Mouse (Mus musculus): Measurements from ENCODE around the gene Sh3bgr. TPM values are rescaled to one million over a fixed set of nuclear protein-coding genes. Genes with fewer than 3 reads are reported as not detected.

Gene Sh3bgr
- polyA plus RNA-seq, 1 experiment from 2014 or later = 1.0 TPM

DNA sequence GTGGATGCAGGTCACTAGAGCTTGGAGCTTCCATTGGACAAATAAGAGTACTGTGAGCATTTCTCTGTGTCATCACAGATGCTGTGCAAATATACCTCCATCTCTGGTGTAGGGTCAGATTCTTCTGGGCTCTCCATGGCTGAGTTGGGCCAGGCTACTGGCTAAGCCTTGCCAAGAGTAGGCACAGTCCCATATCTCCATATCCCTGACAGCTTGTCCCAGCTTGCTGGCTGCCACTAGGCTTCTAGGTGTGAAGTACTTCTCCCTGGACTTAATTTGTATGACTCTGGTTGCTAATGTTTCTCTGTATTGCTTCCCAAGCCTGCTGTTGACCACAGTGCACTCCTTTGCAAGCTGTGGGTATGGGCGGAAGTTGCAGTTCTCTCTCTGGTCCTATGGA is 51.9 kb downstream of the Sh3bgr start:
- Histone ChIP-seq H3K36me3 (ENCODE audit: control insufficient read depth, insufficient read depth) (no peaks in the 10 kb centered on the region), H3K9me3 (ENCODE audit: control insufficient read depth, low read length) (peaks cover 3% of the 10 kb centered on the region; the same call in 1 of the 2 replicates), H3K4me3 (replicated peaks; ENCODE audit: low read length) (no peak overlapping the region), H3K27me3 (replicated peaks; ENCODE audit: control insufficient read depth, insufficient read depth, low read length) (no peaks in the 10 kb centered on the region), H3K9ac (replicated peaks; ENCODE audit: low read depth, low read length) (no peak overlapping the region), H3K27ac (ENCODE audit: low read length) (no peak overlapping the region), H3K4me1 (replicated peaks; ENCODE audit: control insufficient read depth, insufficient read depth, low read length) (peaks cover 5% of the 10 kb centered on the region; the same call in 1 of the 2 replicates), H3K4me2 (ENCODE audit: low read length) (no peak overlapping the region)
- 76% methylated on average over 1 of the region's 1 CpGs for WGBS
- no peak for ATAC-seq

DNA sequence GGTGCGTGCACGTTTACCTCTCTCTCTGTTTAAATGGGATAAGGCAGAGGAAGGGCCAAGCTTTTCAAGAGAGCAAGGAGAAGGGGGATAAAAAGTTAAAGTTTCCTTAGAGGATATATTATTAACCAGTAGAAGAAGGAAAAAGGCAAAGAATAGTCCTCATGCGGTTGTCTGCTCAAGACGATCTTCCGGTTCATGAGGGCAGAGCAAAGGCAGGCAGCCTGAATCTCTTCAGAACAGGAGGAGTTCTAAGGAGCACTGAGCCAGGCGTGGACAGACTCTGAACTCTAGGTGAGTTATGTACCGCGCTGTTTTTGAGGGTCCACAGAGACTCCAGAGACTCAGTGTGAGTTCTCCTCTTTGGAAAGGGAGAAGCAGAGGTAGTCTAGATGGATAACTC is 58.2 kb downstream of the Sh3bgr start:
- no peaks in the 10 kb centered on the region for H3K9me3 ChIP-seq (ENCODE audit: control insufficient read depth, low read length)
- ATAC-seq = no peak
- no peak overlapping the region for H3K4me3 ChIP-seq (replicated peaks; ENCODE audit: low read length)
- H3K4me1 ChIP-seq (replicated peaks; ENCODE audit: control insufficient read depth, insufficient read depth, low read length) = no peaks in the 10 kb centered on the region
- no peak overlapping the region for H3K4me2 ChIP-seq (ENCODE audit: low read length)
- WGBS = 91% methylated on average over 8 of the region's 8 CpGs
- no peaks in the 10 kb centered on the region for H3K27me3 ChIP-seq (replicated peaks; ENCODE audit: control insufficient read depth, insufficient read depth, low read length)
- no peaks in the 10 kb centered on the region for H3K36me3 ChIP-seq (ENCODE audit: control insufficient read depth, insufficient read depth)
- H3K27ac ChIP-seq (ENCODE audit: low read length) = no peak overlapping the region
- H3K9ac ChIP-seq (replicated peaks; ENCODE audit: low read depth, low read length) = no peak overlapping the region

DNA sequence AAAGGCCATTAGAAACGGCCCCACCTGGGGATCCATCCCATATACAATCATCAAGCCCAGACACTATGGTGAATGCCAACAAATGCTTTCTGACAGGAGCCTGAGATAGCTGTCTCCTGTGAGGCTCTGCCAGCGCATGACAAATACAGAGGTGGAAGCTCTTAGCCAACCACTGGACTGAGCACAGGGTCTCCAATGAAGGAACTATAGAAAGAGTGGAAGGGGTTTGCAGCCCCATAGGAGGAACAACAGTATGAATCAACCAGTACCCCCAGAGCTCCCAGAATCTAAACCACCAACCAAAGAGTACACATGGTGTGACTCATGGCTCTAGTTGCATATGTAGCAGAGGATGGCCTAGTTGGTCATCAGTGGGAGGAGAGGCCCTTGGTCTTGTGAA is 71.5 kb downstream of the Sh3bgr start:
- Histone ChIP-seq H3K27ac (ENCODE audit: low read length) (no peak overlapping the region), H3K4me1 (replicated peaks; ENCODE audit: control insufficient read depth, insufficient read depth, low read length) (no peaks in the 10 kb centered on the region), H3K9ac (replicated peaks; ENCODE audit: low read depth, low read length) (no peak overlapping the region), H3K36me3 (ENCODE audit: control insufficient read depth, insufficient read depth) (no peaks in the 10 kb centered on the region), H3K4me2 (ENCODE audit: low read length) (no peak overlapping the region), H3K27me3 (replicated peaks; ENCODE audit: control insufficient read depth, insufficient read depth, low read length) (no peaks in the 10 kb centered on the region), H3K9me3 (ENCODE audit: control insufficient read depth, low read length) (no peaks in the 10 kb centered on the region), H3K4me3 (replicated peaks; ENCODE audit: low read length) (no peak overlapping the region)
- no peak for ATAC-seq
- WGBS = 85% methylated on average over 2 of the region's 2 CpGs

DNA sequence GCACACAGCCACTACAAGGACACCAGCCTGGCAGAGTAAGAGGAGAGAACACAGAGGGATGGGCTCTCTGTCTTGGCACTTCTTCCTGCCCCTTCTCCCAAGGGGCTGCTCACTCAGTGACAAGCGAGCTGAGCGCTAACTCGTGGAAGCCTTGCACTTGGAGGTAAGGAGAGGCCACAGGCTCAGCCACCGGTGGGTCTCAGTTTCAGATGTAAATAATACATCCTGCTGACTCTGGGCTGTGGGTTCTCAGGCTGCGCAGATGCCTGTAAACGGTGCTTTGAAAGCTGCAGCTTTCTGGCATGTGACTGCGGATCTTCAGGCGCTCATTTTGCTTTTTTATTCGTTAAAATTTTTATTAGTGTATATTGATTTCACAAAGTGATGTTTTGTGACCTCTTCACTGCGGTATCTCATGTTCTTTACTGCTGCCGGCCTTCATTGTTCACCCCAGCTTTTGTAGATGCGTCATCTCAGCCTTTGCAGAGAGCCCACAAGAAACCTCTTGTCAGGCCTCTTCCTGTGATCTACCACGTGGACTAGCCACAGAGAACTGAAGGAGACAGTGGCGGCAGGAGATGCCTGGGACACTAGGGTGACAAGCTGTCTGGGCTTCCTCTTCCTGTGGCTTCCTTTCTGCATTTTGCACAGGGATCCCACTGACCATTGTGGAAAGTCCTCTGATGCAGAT is 72.8 kb downstream of the Sh3bgr start:
- H3K4me1 ChIP-seq (replicated peaks; ENCODE audit: control insufficient read depth, insufficient read depth, low read length) = no peaks in the 10 kb centered on the region
- H3K4me3 ChIP-seq (replicated peaks; ENCODE audit: low read length) = no peak overlapping the region
- H3K36me3 ChIP-seq (ENCODE audit: control insufficient read depth, insufficient read depth) = no peaks in the 10 kb centered on the region
- WGBS = 60% methylated on average over 14 of the region's 14 CpGs
- H3K27ac ChIP-seq (ENCODE audit: low read length) = no peak overlapping the region
- H3K27me3 ChIP-seq (replicated peaks; ENCODE audit: control insufficient read depth, insufficient read depth, low read length) = no peaks in the 10 kb centered on the region
- no peak overlapping the region for H3K4me2 ChIP-seq (ENCODE audit: low read length)
- no peaks in the 10 kb centered on the region for H3K9me3 ChIP-seq (ENCODE audit: control insufficient read depth, low read length)
- H3K9ac ChIP-seq (replicated peaks; ENCODE audit: low read depth, low read length) = no peak overlapping the region
- no peak for ATAC-seq

DNA sequence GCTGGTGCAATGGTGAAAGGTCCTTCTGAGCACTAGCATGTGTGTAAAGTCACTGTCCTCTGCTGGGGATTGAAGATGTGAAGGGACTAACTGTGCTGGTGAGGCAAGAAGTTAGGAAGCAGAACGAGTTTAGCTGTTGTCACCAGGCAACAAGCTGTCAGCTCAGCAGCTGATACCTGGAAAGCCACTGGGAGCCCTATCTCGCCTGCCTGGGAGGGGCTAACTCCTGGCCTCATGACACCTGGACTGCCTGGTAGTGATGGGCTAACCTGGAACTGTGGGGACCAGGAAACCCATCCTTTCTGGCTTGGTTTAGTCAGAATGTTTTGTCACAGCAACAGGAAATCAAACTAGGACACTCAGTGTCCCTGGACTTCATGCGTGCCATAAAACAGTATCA is 76.3 kb downstream of the Sh3bgr start:
- no peak for ATAC-seq
- 80% methylated on average over 3 of the region's 3 CpGs for WGBS
- Histone ChIP-seq H3K9me3 (ENCODE audit: control insufficient read depth, low read length) (no peaks in the 10 kb centered on the region), H3K27ac (ENCODE audit: low read length) (no peak overlapping the region), H3K4me3 (replicated peaks; ENCODE audit: low read length) (no peak overlapping the region), H3K27me3 (replicated peaks; ENCODE audit: control insufficient read depth, insufficient read depth, low read length) (peaks cover 5% of the 10 kb centered on the region; the same call in 1 of the 2 replicates), H3K36me3 (ENCODE audit: control insufficient read depth, insufficient read depth) (no peaks in the 10 kb centered on the region), H3K4me1 (replicated peaks; ENCODE audit: control insufficient read depth, insufficient read depth, low read length) (peaks cover 6% of the 10 kb centered on the region), H3K9ac (replicated peaks; ENCODE audit: low read depth, low read length) (no peak overlapping the region), H3K4me2 (ENCODE audit: low read length) (no peak overlapping the region)

Other genes starting within 250 kb of the Sh3bgr start
- 62.0 and 65.8 TPM in 2 replicates for gene Psmg1, start 209.5 kb upstream of the Sh3bgr start, polyA plus RNA-seq (2015; fragmentation: Nextera tagmentation; extraction: Ambion mirVana)
- 218 and 229 TPM in 2 replicates for gene Brwd1, start 117.9 kb upstream of the Sh3bgr start, polyA plus RNA-seq (2015; fragmentation: Nextera tagmentation; extraction: Ambion mirVana)
- 432 and 519 TPM in 2 replicates for gene Hmgn1, start 72.7 kb upstream of the Sh3bgr start, polyA plus RNA-seq (2015; fragmentation: Nextera tagmentation; extraction: Ambion mirVana)
- gene Wrb, start 55.0 kb upstream of the Sh3bgr start, polyA plus RNA-seq (2015; fragmentation: Nextera tagmentation; extraction: Ambion mirVana) = 188 and 197 TPM in 2 replicates
- gene Lca5l, start 8.2 kb upstream of the Sh3bgr start, polyA plus RNA-seq (2015; fragmentation: Nextera tagmentation; extraction: Ambion mirVana) = 0.76 and 1.2 TPM in 2 replicates
- gene B3galt5, start 35.4 kb downstream of the Sh3bgr start, polyA plus RNA-seq (2015; fragmentation: Nextera tagmentation; extraction: Ambion mirVana) = 1.5 and 2.2 TPM in 2 replicates
- gene Itgb2l, start 243.2 kb downstream of the Sh3bgr start, polyA plus RNA-seq (2015; fragmentation: Nextera tagmentation; extraction: Ambion mirVana) = not detected in 2 replicates

All from forebrain, embryonic 16.5 days (tissue).